Mouse (Mus musculus) NIH3T3 (cell line): ENCODE data around the gene Fam228a.
"Not testable (repeated sequence)": the region's sequence is repeated elsewhere in the genome, so short reads cannot be mapped to it uniquely, and the experiment has no call there.

Experiments
- DNase-seq: peaks from one replicate; pipeline ENCODE4 v3.0.0-alpha.2; 2012; ENCODE audit warnings: low read depth

Gene Fam228a

DNA sequence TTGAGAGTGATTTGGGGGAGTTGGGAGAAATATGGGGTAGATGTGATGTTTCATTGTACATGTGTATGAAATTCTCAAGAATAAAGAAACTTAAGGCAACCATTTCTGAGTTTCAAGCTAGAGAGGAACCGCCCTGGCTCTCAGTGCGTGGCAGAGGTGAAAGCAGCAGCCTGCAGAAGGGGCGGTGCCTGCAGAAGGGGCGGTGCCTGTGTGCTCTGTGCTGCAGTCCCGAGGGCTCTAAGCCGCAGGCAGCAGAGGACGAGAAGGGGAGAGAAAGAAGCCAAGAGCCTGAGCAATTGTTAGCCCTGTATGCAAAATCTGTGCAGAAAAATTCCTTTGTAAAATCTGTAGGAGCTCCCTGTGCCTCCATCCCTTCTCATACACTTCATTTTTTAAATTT is 20.8 kb downstream of the Fam228a start:
- no peak for DNase-seq

DNA sequence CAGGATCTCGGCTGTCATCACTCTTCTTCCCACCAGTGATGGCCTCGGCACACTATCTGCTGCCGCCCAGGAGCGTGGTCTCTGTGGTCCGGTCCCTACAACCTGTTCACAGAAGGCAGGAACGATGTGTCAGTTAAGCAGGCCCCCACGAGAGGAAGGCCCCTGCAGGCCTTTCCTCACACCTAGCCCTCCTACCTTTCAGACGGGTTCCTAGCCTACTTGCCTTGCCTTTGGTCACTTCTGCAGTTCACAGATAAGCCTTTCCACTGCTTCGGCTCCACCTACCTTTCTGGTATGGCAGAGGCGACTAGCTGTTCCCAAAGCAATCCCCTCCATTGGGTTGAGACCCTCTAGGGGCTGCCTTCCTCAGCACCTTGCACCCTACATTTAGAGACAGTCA is 22.6 kb downstream of the Fam228a start:
- no peak for DNase-seq

DNA sequence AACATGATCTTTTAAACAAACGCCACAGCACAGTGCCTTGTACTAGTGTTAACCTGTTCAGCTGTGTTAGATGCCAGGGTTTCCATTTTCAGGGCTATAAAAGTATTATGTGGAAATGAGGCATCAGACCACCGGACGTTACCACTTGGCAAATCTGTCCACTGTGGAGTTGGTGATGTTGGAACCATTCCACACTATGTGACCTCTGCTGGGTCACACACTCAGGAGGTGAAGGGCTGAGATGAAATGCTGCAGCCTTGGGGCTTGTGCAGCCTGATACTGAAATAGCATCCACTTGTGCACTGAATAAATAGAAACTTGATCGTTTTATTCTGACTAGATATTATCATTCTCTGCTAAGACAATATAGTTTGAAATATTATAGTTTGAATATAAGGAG is 24.9 kb downstream of the Fam228a start:
- DNase-seq, result no peak

DNA sequence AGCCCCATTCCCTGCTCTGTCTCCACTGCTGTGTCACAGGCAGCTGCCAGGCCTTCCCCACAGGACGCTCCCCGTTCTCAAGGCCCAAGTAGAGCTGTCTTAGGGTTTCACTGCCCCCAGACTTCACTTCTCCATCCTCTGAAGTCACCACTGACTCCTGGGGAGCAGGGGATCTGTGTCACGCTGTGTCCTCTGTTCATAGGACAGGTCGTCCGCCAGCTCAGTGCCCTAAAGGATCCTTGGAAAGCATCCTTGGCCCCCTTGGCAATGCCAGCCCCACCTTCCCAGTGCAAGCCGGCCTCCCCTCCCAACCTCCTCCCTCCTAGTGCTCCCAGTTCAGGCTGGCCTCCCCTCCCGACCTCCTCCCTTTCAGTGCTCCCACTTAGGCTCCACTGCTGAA is 28.3 kb downstream of the Fam228a start:
- no peak for DNase-seq

DNA sequence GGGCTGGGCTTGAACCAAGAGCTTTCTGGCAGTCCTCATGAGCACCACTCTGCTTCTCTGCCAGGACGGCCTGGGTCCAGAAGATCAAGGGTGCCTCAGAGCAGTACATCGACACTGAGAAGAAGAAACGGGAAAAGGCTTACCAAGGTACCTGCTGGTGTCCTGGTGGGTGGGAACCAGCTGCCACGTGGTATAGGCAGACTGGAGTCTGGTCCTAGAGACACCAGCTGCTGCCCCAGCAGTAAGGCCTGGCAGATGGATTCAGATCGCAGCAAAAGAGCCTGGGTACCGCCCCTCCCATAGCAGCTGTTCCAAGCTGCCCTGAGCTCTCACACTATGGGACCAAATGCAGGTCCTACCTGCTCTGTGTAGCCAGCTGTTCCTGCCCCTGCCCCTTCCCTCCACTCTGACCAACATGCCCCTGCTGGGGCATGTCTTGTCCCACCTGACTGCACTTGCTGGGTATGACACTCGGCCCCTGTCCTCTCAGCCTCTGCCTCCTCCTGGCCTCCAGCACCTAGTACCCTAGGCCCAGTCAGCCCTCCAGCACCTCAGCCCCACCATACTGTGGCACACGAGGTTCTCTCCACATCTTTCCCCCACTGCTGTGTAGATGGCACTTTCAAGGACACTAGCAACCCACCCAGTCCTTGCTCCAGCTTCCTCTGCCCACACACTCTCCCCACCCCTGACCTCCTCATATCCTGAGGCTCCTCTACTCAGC is 29.2 kb downstream of the Fam228a start:
- DNase-seq, result no peak

DNA sequence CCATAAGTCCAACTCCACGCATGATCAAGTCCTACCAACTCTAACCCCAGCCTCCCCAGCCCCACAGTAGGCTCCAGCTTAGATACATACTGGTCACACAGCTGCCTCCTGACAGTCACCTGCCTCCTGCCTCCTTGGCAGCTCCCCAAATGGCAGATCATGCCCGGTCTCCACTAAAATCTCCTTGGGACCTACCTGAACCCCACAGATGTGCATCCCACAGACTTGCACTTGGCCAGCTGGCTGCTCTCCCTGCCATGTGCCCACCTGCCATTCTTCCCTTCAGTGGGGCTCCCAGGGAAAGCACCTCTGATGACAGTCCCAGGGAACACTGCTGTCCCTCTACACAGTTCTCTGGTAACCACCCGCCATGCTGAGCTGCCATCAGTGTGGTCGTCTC is 29.9 kb downstream of the Fam228a start:
- DNase-seq, result no peak

DNA sequence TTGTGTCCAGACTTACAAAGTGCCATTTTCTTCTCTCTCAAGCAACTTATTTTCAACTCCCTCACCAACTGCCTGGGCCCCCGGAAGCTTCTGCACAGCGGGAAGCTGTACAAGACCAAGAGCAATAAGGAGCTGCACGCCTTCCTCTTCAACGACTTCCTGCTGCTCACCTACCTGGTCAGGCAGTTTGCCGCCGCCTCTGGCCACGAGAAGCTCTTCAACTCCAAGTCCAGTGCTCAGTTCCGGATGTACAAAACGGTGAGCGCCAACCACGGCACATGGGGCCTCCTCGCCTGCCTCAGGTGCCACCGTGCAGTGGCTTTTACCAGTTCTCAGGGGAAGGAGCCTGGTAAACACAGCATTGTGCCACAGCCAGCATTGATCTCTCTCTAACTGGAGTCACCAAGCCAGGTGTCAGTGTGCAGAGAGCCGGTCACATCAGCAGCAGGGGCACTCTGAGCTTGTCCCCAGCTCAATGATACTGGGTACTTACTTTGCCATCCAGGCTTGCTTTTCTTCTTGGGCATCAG is 30.7 kb downstream of the Fam228a start:
- no peak for DNase-seq

DNA sequence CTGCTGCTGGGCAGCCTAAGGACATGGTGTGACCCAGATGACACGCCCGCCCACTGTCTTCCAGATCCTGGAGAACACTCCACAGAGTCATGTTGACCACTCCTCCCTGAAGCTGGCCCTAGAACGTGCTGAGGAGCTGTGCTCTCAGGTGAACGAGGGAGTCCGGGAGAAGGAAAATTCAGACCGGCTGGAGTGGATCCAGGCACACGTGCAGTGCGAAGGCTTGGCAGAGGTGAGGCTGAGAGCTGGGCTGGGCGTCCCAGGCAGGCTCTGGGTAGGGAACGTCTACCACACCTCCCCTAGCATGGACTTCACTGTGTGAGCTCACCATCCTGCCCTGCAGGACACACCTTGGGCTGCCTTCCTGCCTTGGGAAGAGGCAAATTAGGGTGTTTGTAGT is 31.3 kb downstream of the Fam228a start:
- DNase-seq, result no peak

DNA sequence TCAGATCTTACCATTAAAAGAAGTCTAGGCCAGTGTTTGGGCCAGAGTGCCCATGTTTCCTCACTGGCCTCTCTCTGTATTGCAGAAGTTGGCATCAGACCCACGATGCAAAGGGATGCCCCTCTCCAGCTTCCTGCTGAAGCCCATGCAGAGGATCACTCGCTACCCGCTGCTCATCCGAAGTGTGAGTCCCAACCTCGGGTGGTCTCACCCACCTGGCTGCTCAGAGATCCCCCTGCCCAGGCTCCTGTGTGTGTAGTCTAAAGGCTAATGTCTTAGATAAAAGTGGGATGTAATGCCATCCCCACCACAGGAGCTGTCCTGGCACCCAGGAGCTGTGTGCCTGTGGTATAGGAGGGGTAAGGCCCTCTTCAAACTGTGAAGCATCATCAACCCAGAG is 32.1 kb downstream of the Fam228a start:
- DNase-seq, result no peak

DNA sequence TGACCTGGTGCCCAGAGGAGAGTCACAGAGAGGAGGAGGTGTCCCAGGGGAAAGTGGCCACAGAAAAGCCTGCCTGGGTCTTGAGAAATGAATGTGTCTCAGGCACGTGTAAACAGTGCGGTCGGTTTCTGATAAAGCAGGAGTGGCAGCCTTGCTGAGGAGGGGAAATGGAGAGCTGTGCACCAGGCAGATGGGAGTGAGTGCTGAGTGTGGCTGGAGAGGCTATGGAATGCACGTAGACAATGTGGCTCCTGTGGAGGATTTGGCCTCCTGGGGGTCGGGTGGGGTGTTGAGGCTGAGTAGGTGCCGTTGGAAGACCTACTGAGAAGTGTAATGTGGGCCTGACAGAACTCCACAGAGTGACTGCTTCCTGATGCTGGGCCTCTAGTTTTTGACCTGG is 32.6 kb downstream of the Fam228a start:
- DNase-seq, result not testable (repeated sequence)

DNA sequence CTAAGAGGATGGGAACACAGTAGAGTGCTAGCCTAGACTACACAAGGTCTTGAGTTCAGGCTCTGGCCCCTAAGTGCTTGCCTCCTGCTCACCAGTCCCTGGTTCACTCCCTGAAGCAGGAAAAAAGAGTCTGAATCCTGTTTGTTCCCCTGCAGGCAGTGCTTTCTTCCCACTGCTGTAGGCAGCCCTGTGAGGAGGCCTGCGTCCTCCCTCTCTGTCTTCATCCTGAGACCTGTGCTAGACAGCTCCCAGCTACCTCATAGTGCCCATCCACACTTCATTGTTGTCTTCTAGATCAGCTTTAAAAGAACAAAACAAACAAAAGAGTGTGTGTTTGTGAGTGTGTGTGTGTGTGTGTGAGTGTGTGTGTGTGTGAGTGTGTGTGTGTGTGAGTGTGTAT is 43.7 kb downstream of the Fam228a start:
- DNase-seq, result no peak

DNA sequence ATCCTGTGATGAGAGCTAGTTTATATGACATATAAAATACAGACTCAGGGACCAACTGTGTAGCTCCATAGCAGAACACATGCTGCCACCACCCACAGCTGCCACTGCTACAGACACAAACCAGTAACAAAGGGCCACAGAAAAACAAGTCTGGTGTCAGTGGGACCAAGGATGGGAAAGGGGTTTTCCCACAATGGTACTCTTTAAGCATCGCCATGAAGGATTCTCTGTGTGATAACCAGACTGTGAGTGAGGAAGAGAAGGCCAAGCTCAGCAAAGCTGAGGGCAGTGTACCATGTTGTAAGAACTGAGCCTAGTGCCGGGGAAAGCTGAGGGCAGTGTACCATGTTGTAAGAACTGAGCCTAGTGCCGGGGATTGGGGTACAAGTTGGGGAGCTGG is 47.0 kb downstream of the Fam228a start:
- no peak for DNase-seq

DNA sequence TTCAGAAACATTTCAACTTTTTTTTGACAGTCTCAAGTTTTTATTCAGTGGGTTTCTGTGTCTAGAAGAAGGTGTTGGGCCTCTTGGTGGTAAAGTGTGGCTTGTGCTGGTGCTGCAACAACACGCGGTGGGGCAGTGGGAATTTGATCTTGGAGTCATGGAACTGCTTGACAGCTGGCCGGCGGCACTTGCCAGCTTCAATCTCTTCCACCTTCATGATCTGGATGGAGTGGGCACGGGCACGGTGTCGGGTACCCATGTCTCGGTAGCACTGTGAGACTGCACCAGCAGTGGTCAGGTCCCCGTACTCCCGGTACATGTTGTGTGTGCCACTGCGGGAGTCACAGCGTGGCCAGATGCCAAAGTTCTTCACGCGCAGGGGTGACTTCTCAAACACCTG is 48.9 kb downstream of the Fam228a start:
- no peak for DNase-seq

DNA sequence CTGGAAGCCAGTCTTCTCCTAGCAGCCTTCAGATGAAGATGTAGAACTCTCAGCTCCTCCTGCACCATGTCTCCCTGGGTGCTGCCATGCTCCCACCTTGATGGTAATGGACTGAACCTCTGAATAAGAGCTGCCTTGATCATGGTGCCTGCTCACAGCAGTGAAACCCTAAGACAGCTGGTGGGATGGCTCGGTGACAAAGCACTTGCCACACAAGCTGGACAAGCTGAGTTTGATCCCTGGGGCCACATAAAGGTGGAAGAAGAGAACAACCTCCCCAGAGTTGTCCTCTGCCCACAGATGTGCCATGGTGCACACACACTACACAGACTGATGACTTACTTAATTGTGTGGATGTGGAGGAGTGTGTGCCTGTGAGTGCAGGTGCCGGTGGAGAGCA is 49.8 kb downstream of the Fam228a start:
- DNase-seq, result no peak

DNA sequence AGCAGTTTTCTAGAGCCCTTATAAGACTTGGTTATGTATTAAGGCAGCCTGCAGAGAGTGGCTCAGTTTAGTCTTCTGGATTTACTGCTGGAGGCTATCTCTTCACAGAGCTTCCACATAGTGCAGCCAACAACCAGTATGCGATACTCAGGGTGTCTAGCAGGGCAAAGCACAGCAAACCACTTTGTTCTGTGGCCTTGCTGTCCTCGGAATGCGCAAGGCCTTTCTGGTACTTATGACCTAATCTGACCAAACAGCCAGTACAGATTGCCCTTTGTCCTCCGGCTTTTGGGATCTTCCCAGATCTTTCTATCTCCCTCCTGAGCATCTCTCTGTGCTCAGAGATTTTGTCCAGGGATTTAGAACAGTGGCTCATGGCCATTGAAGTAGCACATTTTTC is 52.8 kb downstream of the Fam228a start:
- DNase-seq, result no peak

DNA sequence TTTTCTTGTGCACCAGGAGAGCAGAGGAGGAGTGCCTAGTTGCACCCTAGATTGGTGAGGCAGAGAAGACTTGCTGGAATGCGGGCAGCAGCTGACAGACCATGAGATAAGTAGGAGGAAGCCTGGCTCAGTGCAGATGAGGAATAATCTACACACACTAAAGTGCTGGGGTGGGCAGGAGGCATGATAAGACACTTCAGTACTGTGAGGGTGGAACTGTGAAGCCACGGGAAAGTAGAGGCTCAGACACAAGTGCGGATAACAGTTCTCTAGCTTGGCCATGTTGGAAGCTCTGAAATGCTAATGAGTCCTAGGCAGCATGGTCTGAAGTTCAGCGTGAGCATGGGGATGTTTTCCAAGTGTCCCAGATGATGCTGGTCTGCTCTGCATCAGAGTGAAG is 58.3 kb downstream of the Fam228a start:
- DNase-seq, result no peak

DNA sequence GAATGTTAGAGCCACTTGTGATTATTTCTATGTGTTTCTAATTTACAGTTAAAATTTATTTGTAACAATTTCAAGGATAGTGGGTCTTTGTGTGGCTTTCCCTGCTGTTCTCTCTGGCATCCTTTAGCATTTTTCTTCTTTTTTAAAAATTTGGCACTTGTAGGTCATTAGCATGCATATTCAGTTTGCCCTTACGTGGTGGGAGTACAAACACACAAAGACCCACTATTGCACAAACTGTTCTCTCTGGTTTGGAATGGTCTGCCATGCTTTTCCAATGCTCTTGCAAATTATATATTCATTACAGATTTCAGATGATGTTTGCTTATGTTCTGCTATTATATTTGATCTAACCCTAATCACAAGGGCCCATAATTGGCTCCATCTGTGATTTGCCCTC is 61.9 kb downstream of the Fam228a start:
- no peak for DNase-seq

DNA sequence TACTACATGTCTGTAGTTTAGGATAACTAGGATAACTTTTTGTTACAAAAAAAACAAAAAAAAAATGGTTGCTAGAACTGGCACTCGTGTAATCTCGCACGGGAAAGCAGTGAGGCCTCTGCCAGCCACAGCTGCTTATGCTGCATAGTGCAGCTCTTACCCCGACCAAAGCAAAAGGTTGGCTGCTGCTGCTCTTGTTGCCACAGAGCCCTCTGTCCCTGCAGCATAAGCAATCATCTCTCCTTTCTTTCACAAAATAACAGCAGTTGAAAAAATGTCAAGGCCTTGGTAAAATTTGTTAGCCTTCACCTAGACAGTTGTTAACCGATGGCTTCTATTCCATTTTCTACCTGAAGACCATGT is 72.6 kb downstream of the Fam228a start:
- DNase-seq, result no peak

DNA sequence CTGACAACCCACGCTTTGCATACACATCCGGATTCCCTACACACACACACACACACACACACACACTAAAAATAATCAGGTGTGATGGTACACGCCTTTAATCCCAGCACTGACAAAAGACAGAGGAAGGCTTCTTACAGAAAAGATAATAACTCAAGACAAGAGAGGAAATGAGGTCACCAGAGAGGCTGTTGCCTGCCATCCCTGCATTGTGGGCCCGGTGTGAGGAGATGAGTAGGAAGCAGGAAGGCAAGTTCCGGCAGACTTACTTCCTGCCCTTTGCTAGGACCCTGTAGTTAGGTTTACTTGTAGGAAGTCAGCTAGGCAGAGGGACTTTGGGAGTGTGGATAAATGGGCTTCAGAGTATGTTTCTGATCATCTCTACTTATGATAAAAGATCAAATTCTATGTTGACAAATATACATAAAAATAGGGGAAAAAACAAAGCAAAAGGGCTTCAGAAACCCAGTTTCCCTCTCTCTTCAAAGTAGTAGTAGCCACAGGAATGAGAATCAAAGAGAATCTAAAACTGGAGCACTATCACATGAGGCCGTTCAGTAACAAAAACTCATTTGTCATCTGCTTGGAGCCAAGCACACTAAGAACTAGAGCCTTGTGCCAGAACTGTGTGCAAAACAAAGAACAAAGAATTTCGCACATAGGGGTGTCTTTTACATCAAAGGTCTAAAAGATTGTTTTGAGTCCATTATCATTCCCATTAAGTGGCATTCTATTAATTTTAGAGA is 73.1 kb downstream of the Fam228a start:
- no peak for DNase-seq
